Mouse (Mus musculus) lung, postnatal 0 days (tissue): Measurements from ENCODE around the gene Zfp1. TPM values are rescaled to one million over a fixed set of nuclear protein-coding genes. Genes with fewer than 3 reads are reported as not detected.

Experiments used
- ATAC-seq: fragments of 200-750 bp; cut with Nextera tagmentation; 2 replicates; pipeline ENCODE4 v1.8.0; 2017; ENCODE audit warnings: moderate library complexity
- DNase-seq: peaks from one replicate; pipeline ENCODE4 v3.0.0-alpha.2; 2016; ENCODE audit warnings: low spot score
- H3K27ac ChIP-seq: fragments of 300-500 bp; sonication (generic); 2 replicates; pipeline ENCODE4 v1.5.1; 2014; ENCODE audit warnings: antibody characterized with exemption, mild to moderate bottlenecking, low read length, mixed read lengths
- H3K27me3 ChIP-seq: fragments of 300-500 bp; sonication (generic); replicated peaks from 2 replicates; pipeline ENCODE4 v1.6.1; 2014; ENCODE audit warnings: low read length, mixed read lengths; ENCODE audit not compliant: insufficient read depth
- H3K36me3 ChIP-seq: fragments of 300-500 bp; sonication (generic); 2 replicates; pipeline ENCODE4 v1.6.1; 2014; ENCODE audit warnings: low read length, mixed read lengths; ENCODE audit not compliant: insufficient read depth
- H3K4me1 ChIP-seq: fragments of 300-500 bp; sonication (generic); 2 replicates; pipeline ENCODE4 v1.6.1; 2014; ENCODE audit warnings: antibody characterized with exemption, low read depth, low read length, mixed read lengths; ENCODE audit not compliant: insufficient read depth
- H3K4me2 ChIP-seq: fragments of 300-500 bp; sonication (generic); replicated peaks from 2 replicates; pipeline ENCODE4 v1.6.1; 2014; ENCODE audit warnings: low read depth, mild to moderate bottlenecking, low read length, moderate library complexity, mixed read lengths
- H3K4me3 ChIP-seq: fragments of 300-500 bp; sonication (generic); 2 replicates; pipeline ENCODE4 v1.5.1; 2014; ENCODE audit warnings: low read depth, low read length
- H3K9ac ChIP-seq: fragments of 300-500 bp; sonication (generic); replicated peaks from 2 replicates; pipeline ENCODE4 v1.6.1; 2014; ENCODE audit warnings: low read depth, mild to moderate bottlenecking
- H3K9me3 ChIP-seq: fragments of 300-500 bp; sonication (generic); 2 replicates; pipeline ENCODE4 v1.6.1; 2016; ENCODE audit warnings: low read length, mixed read lengths
- CTCF ChIP-seq: IDR thresholded peaks from 2 replicates; pipeline ENCODE4 v1.5.1; 2016; ENCODE audit warnings: antibody characterized with exemption, mild to moderate bottlenecking
- EP300 ChIP-seq: IDR thresholded peaks from 2 replicates; pipeline ENCODE4 v1.6.1; 2016; ENCODE audit warnings: antibody characterized with exemption, mild to moderate bottlenecking, control low read depth
- WGBS: fragments of 180-500 bp; shearing (Covaris S2); extraction: QIAGEN DNeasy Blood & Tissue Kit; methylation state at CpG from one replicate; pipeline ENCODE4 v1.1.7; 2014; 5-methylcytosine and 5-hydroxymethylcytosine counted together
- polyA plus RNA-seq: library from polyadenylated mRNA; unstranded; fragments of >200 nt; fragmentation: Nextera tagmentation; extraction: Ambion mirVana; gene quantifications from 2 replicates; pipeline ENCODE4 v1.2.1, GENCODE M21; 2015

The Zfp1 gene
- polyA plus RNA-seq, 1 experiment from 2014 or later: 11.1 TPM

- DNase-seq: no peak
- H3K4me1 ChIP-seq: peaks cover 22% of the 10 kb centered on the region
- 91% methylated on average over 10 of the region's 10 CpGs for WGBS
- H3K9ac ChIP-seq: no peak overlapping the region
- no peaks in the 10 kb centered on the region for H3K9me3 ChIP-seq
- H3K4me2 ChIP-seq: no peak overlapping the region
- H3K27ac ChIP-seq: no peak overlapping the region
- H3K36me3 ChIP-seq: no peaks in the 10 kb centered on the region
- no peaks in the 10 kb centered on the region for H3K27me3 ChIP-seq
- no peak for TF ChIP-seq EP300
- peak; percentile 27; the same call in 1 of the 2 replicates for TF ChIP-seq CTCF
- no peak for ATAC-seq
- no peak overlapping the region for H3K4me3 ChIP-seq
Measured at GRCm38 (mm10) chr8:111622553-111622952, 20.6 kb upstream of the Zfp1 start.

DNA sequence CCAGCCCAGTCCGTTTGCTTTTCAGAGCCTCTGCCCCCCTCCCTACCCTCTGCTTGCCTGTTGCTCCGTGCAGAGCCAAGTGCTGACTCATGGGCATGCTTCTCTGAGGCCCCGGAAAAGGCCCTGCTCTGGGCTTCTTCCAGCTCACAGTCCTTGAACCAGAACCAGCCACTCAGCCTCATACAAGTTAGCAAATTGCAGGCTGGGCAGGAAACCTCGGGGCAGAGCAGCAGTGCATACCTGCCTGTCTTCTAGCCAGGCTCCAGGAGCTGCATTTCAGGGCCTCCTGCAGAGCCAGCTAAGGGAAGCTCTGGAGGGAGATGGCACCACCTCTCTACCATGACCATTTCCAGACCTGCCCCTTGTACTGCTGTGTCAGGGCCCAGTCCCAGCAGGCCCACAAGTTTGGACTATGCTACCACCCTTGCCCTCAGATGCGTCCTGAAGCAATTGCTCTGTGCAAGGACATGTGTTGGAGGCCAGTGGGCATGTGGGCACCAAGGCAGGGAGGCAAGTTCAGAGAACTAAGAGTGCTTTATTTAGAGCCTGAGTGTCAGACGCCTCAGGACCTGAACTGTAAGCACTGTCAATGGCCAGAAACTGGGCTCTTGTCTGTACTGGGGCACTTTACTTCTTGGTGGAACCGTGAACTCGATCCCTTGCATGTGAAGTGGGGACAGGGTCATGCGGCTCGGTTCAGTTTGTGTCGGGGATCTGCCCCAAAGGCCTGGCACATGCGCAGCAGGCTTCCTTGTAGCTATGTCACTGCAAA is 18.9 kb upstream of the Zfp1 start:
- Histone ChIP-seq H3K36me3 (no peaks in the 10 kb centered on the region), H3K4me2 (no peak overlapping the region), H3K9ac (no peak overlapping the region; the same call in 1 of the 2 replicates), H3K4me3 (no peak overlapping the region), H3K9me3 (no peaks in the 10 kb centered on the region), H3K27me3 (no peaks in the 10 kb centered on the region), H3K4me1 (peaks cover 10% of the 10 kb centered on the region), H3K27ac (peak overlapping the region; percentile 57)
- peak; percentile 91 for DNase-seq
- TF ChIP-seq CTCF (no peak), EP300 (no peak)
- peak; percentile 90 for ATAC-seq
- WGBS: 69% methylated on average over 12 of the region's 12 CpGs

GRCm38 (mm10) chr8:111624853-111625221 is 18.4 kb upstream of the Zfp1 start:
- peak overlapping the region; percentile 57 for H3K27ac ChIP-seq
- DNase-seq (no peak), ATAC-seq (no peak)
- peaks cover 7% of the 10 kb centered on the region; the same call in 1 of the 2 replicates for H3K4me1 ChIP-seq
- no peak overlapping the region for H3K4me2 ChIP-seq
- H3K9ac ChIP-seq: no peak overlapping the region
- no peaks in the 10 kb centered on the region for H3K9me3 ChIP-seq
- WGBS: 93% methylated on average over 10 of the region's 10 CpGs
- no peak overlapping the region for H3K4me3 ChIP-seq
- TF ChIP-seq CTCF (no peak), EP300 (no peak)
- H3K27me3 ChIP-seq: no peaks in the 10 kb centered on the region
- H3K36me3 ChIP-seq: no peaks in the 10 kb centered on the region

DNA sequence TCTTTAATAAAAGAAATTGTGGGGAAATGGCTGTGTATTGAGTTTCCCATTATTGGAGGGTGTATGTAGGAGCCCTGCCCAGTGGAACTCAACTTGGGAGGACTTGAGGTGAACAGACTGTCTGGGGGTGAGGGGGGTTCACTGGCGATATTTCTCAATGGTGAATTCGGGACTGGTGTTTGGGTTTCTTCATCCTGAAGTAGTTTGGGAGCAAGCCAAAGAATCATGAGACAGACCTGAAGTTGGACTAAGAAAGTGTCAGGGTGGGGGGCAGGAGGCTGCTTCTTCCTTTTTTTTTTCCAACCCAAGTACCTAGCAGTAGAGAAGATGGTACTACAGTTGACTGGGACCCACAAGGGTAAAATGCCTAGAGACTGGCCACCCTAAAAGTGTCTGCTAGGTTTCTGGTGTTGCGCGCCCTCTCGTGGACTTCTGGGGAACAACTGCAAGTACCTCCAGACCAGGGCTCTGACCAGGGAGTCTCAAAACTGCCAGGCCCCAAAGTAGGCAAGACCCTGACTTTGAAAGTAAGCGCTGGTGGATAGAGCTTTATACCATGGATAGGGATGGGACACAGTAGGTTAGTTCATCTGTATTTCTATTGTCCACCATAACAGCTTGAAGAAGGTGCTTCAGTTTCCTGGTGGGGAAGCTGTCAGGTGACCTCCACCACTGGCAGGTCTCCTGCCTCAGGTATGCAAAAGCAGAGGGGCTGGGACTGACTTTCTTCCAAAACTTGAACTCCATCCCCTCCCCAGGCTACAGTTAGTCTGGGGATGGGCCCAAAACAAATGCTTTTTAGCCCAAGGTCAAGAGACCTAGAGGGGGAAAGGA is 17.3 kb upstream of the Zfp1 start:
- WGBS: 16% methylated on average over 6 of the region's 6 CpGs
- Histone ChIP-seq H3K36me3 (no peaks in the 10 kb centered on the region), H3K4me1 (peaks cover 10% of the 10 kb centered on the region; the same call in 1 of the 2 replicates), H3K27ac (no peak overlapping the region), H3K9ac (no peak overlapping the region), H3K4me2 (no peak overlapping the region), H3K9me3 (no peaks in the 10 kb centered on the region), H3K27me3 (no peaks in the 10 kb centered on the region), H3K4me3 (no peak overlapping the region)
- TF ChIP-seq CTCF: peak; percentile 90
- TF ChIP-seq EP300: no peak
- ATAC-seq (peak; percentile 32; the same call in 1 of the 2 replicates), DNase-seq (peak; percentile 81)

DNA sequence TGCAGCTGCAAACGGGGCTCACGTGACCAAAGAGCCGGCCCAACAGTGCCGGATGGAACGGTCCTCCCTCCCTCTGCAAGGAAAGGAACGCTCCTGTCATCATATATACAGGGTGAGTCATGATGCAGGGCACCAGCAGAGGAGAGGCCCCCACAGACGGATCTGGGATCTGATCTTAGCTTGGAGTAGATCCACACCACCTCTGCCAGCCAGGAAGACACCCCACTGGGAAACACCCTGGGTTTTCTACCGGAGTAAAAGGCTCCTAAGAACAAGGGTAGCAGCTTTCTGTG is 16.7 kb upstream of the Zfp1 start:
- 65% methylated on average over 8 of the region's 8 CpGs for WGBS
- Histone ChIP-seq H3K27ac (no peak overlapping the region), H3K27me3 (no peaks in the 10 kb centered on the region), H3K4me1 (peaks cover 10% of the 10 kb centered on the region; the same call in 1 of the 2 replicates), H3K9ac (no peak overlapping the region), H3K36me3 (no peaks in the 10 kb centered on the region), H3K4me3 (no peak overlapping the region), H3K4me2 (no peak overlapping the region), H3K9me3 (no peaks in the 10 kb centered on the region)
- DNase-seq (no peak), ATAC-seq (no peak)
- TF ChIP-seq CTCF (no peak), EP300 (no peak)

DNA sequence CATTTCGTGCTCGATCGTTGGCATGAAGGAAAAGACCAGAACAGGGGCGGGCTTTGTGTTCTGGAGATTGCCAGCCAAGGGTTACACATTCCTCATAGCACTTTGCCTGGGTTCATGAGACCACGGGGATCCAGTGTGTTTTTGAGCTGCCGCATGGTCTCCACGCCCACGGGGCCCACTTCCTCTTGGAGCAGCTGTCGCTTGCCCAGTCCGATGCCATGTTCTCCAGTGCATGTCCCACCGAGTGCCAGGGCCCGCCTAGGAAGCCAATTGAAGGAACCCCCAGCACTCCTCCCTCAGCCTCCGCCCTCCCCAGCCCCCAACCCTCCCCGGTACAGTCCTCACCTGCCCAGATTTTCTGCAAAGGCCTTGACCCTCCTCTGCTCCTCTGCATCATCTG is 16.3 kb upstream of the Zfp1 start:
- WGBS: 83% methylated on average over 14 of the region's 14 CpGs
- DNase-seq: no peak
- no peaks in the 10 kb centered on the region for H3K9me3 ChIP-seq
- no peak for TF ChIP-seq EP300
- H3K4me2 ChIP-seq: no peak overlapping the region
- no peak overlapping the region for H3K9ac ChIP-seq
- H3K36me3 ChIP-seq: no peaks in the 10 kb centered on the region
- peaks cover 10% of the 10 kb centered on the region; the same call in 1 of the 2 replicates for H3K4me1 ChIP-seq
- no peak for ATAC-seq
- H3K4me3 ChIP-seq: no peak overlapping the region
- no peak overlapping the region for H3K27ac ChIP-seq
- H3K27me3 ChIP-seq: no peaks in the 10 kb centered on the region
